Mouse (Mus musculus) liver, embryonic 14.5 days (tissue): ENCODE measurements around the gene Evi5. TPM values are rescaled to one million over a fixed set of nuclear protein-coding genes. Genes with fewer than 3 reads are reported as not detected.

Experiments used
- ATAC-seq: fragments of 200-750 bp; cut with Nextera tagmentation; 2 replicates; pipeline ENCODE4 v1.8.0; 2017; ENCODE audit warnings: moderate number of reproducible peaks, mild to moderate bottlenecking, moderate library complexity; ENCODE audit not compliant: insufficient read depth
- DNase-seq, 3 experiments: peaks; one replicate each; pipeline ENCODE4 v3.0.0-alpha.2; 2012 to 2013; ENCODE audit warnings: low read depth in 3 of 3, low spot score in 3 of 3
- H3K27ac ChIP-seq: fragments of 300-500 bp; sonication (generic); 2 replicates; pipeline ENCODE4 v1.5.1; 2014; ENCODE audit warnings: moderate library complexity, mild to moderate bottlenecking, control low read depth, inconsistent platforms
- H3K27me3 ChIP-seq: fragments of 300-500 bp; sonication (generic); 2 replicates; pipeline ENCODE4 v1.6.1; 2014; ENCODE audit warnings: mild to moderate bottlenecking, low read length, moderate library complexity; ENCODE audit not compliant: control insufficient read depth, insufficient read depth
- H3K36me3 ChIP-seq: fragments of 300-500 bp; sonication (generic); replicated peaks from 2 replicates; pipeline ENCODE4 v1.6.1; 2014; ENCODE audit warnings: low read depth; ENCODE audit not compliant: control insufficient read depth, insufficient read depth
- H3K4me1 ChIP-seq, 2 experiments: fragments of 200-500 bp in 1 of 2; fragments of 300-500 bp in 1 of 2; sonication (generic) in 1 of 2; replicated peaks; 2 replicates each; pipeline ENCODE4 v1.6.1; 2012 to 2014; ENCODE audit warnings: antibody characterized with exemption in 1 of 2, inconsistent platforms in 1 of 2, low read length in 1 of 2; ENCODE audit not compliant: control insufficient read depth in 2 of 2, insufficient read depth in 2 of 2
- H3K4me2 ChIP-seq: fragments of 300-500 bp; sonication (generic); 2 replicates; pipeline ENCODE4 v1.6.1; 2014; ENCODE audit warnings: low read depth, mild to moderate bottlenecking, control low read depth, moderate library complexity
- H3K4me3 ChIP-seq, 2 experiments: fragments of 200-500 bp in 1 of 2; fragments of 300-500 bp in 1 of 2; sonication (generic) in 1 of 2; 2 replicates each; pipeline ENCODE4 v1.5.1; 2012 to 2014; ENCODE audit warnings: low read depth in 2 of 2, low read length in 2 of 2, mild to moderate bottlenecking in 2 of 2, control low read depth in 1 of 2, inconsistent platforms in 1 of 2, moderate library complexity in 1 of 2; ENCODE audit not compliant: insufficient read depth in 1 of 2
- H3K9ac ChIP-seq: fragments of 300-500 bp; sonication (generic); replicated peaks from 2 replicates; pipeline ENCODE4 v1.6.1; 2014; ENCODE audit warnings: mild to moderate bottlenecking, control low read depth, moderate library complexity
- H3K9me3 ChIP-seq: fragments of 300-500 bp; sonication (generic); 2 replicates; pipeline ENCODE4 v1.6.1; 2016; ENCODE audit warnings: low read length, mixed read lengths; ENCODE audit not compliant: control insufficient read depth
- CTCF ChIP-seq: IDR thresholded peaks from 2 replicates; pipeline ENCODE4 v1.5.1; 2016; ENCODE audit warnings: antibody characterized with exemption, low read depth, control low read depth
- EP300 ChIP-seq: IDR thresholded peaks from 2 replicates; pipeline ENCODE4 v1.6.1; 2016; ENCODE audit warnings: antibody characterized with exemption, low read depth
- WGBS: fragments of 180-500 bp; shearing (Covaris S2); extraction: QIAGEN DNeasy Blood & Tissue Kit; methylation state at CpG from one replicate; pipeline ENCODE4 v1.1.7; 2014; ENCODE audit not compliant: insufficient replicate concordance; 5-methylcytosine and 5-hydroxymethylcytosine counted together
- polyA plus RNA-seq, 2 experiments: library from polyadenylated mRNA; depleted of rRNA in 1 of 2; stranded (reverse) in 1 of 2; unstranded in 1 of 2; fragments of >200 nt; fragmentation: Nextera tagmentation in 1 of 2; extraction: Ambion mirVana in 1 of 2; gene quantifications; 2 replicates each; pipeline versions ENCODE4 v1.2.1 to v1.2.3; 2012 to 2014

The Evi5 gene
- polyA plus RNA-seq, 2 experiments = 22.7 to 41.4 TPM

- DNase-seq (no peak), ATAC-seq (peak; percentile 15; the same call in 1 of the 2 replicates)
- peak overlapping the region; percentile 19 to 29; a peak in 2 of 4 replicates for H3K4me3 ChIP-seq
- H3K4me1 ChIP-seq = no peaks in the 10 kb centered on the region
- WGBS = 1% methylated on average over 52 of the region's 52 CpGs
- H3K4me2 ChIP-seq = peak overlapping the region; percentile 40
- H3K27ac ChIP-seq = no peak overlapping the region
- H3K9me3 ChIP-seq = no peaks in the 10 kb centered on the region
- TF ChIP-seq CTCF (no peak), EP300 (no peak)
- no peak overlapping the region for H3K9ac ChIP-seq
- peaks cover 91% of the 10 kb centered on the region for H3K27me3 ChIP-seq
- no peaks in the 10 kb centered on the region for H3K36me3 ChIP-seq
Observed at GRCm38 (mm10) chr5:107724661-107725434, 150.1 kb downstream of the Evi5 start.

GRCm38 (mm10) chr5:107723541-107724511 lies 151.1 kb downstream of the Evi5 start:
- TF ChIP-seq EP300 (no peak), CTCF (no peak)
- Histone ChIP-seq H3K27me3 (peaks cover 99% of the 10 kb centered on the region), H3K36me3 (no peaks in the 10 kb centered on the region), H3K4me3 (peak overlapping the region in 1 of 2 experiments; percentile 29; a peak in 2 of 4 replicates), H3K4me1 (no peaks in the 10 kb centered on the region), H3K9ac (no peak overlapping the region), H3K4me2 (peak overlapping the region; percentile 40), H3K27ac (no peak overlapping the region), H3K9me3 (no peaks in the 10 kb centered on the region)
- ATAC-seq (no peak; the same call in 1 of the 2 replicates), DNase-seq (no peak)
- 1% methylated on average over 49 of the region's 49 CpGs for WGBS

GRCm38 (mm10) chr5:107722661-107723532 lies 152.0 kb downstream of the Evi5 start:
- no peak for DNase-seq
- ATAC-seq = no peak
- H3K9ac ChIP-seq = no peak overlapping the region
- no peak overlapping the region for H3K27ac ChIP-seq
- 2% methylated on average over 34 of the region's 34 CpGs for WGBS
- TF ChIP-seq CTCF = no peak
- no peak for TF ChIP-seq EP300
- peak overlapping the region in 1 of 2 experiments; percentile 25; a peak in 2 of 4 replicates for H3K4me3 ChIP-seq
- no peaks in the 10 kb centered on the region for H3K36me3 ChIP-seq
- no peaks in the 10 kb centered on the region for H3K4me1 ChIP-seq
- peak overlapping the region; percentile 40 for H3K4me2 ChIP-seq
- peaks cover 96% of the 10 kb centered on the region for H3K27me3 ChIP-seq
- H3K9me3 ChIP-seq = no peaks in the 10 kb centered on the region

DNA sequence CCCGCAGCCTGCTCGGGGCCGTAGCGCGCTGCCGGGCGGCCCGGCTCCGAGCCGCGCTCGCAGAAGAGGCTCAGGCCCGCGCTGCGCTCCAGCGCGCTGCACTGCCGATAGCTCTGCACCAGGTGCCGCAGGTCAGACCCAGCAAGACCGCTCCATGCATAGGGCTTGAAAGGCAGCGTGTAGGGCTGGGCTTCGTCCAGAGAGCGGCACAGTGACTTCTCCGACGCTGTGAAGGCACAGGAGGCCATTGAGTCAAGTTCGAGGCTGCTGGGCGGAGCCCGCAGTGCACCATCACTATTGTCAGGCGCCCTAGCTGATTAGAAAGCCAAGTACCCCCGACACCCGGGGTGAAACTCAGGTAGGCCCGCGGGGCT lies 153.3 kb downstream of the Evi5 start:
- Histone ChIP-seq H3K9ac (no peak overlapping the region), H3K9me3 (no peaks in the 10 kb centered on the region), H3K4me1 (no peaks in the 10 kb centered on the region), H3K36me3 (no peaks in the 10 kb centered on the region), H3K4me3 (peak overlapping the region in 1 of 2 experiments; percentile 12; a peak in 2 of 4 replicates), H3K4me2 (peak overlapping the region; percentile 11), H3K27ac (no peak overlapping the region), H3K27me3 (peaks cover 87% of the 10 kb centered on the region)
- WGBS = 3% methylated on average over 33 of the region's 33 CpGs
- DNase-seq = no peak
- TF ChIP-seq EP300 (no peak), CTCF (no peak)
- ATAC-seq = no peak
